Mouse (Mus musculus) midbrain, embryonic 16.5 days (tissue): ENCODE measurements around the gene Pglyrp1. TPM values are rescaled to one million over a fixed set of nuclear protein-coding genes. Genes with fewer than 3 reads are reported as not detected.

Experiments
- ATAC-seq: fragments of 200-750 bp; cut with Nextera tagmentation; 2 replicates; pipeline ENCODE4 v1.8.0; 2017; ENCODE audit warnings: moderate TSS enrichment
- H3K27ac ChIP-seq: fragments of 300-500 bp; sonication (generic); 2 replicates; pipeline ENCODE4 v1.5.1; 2014; ENCODE audit warnings: mild to moderate bottlenecking, low read length, mixed read lengths
- H3K27me3 ChIP-seq: fragments of 300-500 bp; sonication (generic); 2 replicates; pipeline ENCODE4 v1.6.1; 2014; ENCODE audit warnings: low read depth, low read length, mixed read lengths; ENCODE audit not compliant: control insufficient read depth, insufficient read depth
- H3K36me3 ChIP-seq: fragments of 300-500 bp; sonication (generic); 2 replicates; pipeline ENCODE4 v1.6.1; 2014; ENCODE audit warnings: mild to moderate bottlenecking, low read length, moderate library complexity, mixed read lengths; ENCODE audit not compliant: control insufficient read depth, insufficient read depth
- H3K4me1 ChIP-seq: fragments of 300-500 bp; sonication (generic); 2 replicates; pipeline ENCODE4 v1.6.1; 2014; ENCODE audit warnings: mild to moderate bottlenecking, low read length, mixed read lengths; ENCODE audit not compliant: control insufficient read depth, insufficient read depth
- H3K4me2 ChIP-seq: fragments of 300-500 bp; sonication (generic); 2 replicates; pipeline ENCODE4 v1.6.1; 2014; ENCODE audit warnings: mild to moderate bottlenecking, low read length, mixed read lengths
- H3K4me3 ChIP-seq: fragments of 300-500 bp; sonication (generic); 2 replicates; pipeline ENCODE4 v1.5.1; 2014; ENCODE audit warnings: low read depth, mild to moderate bottlenecking, low read length, moderate library complexity, mixed read lengths
- H3K9ac ChIP-seq: fragments of 300-500 bp; sonication (generic); 2 replicates; pipeline ENCODE4 v1.6.1; 2014; ENCODE audit warnings: low read depth, low read length, mixed read lengths
- H3K9me3 ChIP-seq: fragments of 300-500 bp; sonication (generic); replicated peaks from 2 replicates; pipeline ENCODE4 v1.6.1; 2014; ENCODE audit warnings: mild to moderate bottlenecking, low read length, mixed read lengths; ENCODE audit not compliant: control insufficient read depth, poor library complexity, severe bottlenecking
- WGBS: fragments of 180-500 bp; shearing (Covaris S2); extraction: QIAGEN DNeasy Blood & Tissue Kit; methylation state at CpG from one replicate; pipeline ENCODE4 v1.1.7; 2014; 5-methylcytosine and 5-hydroxymethylcytosine counted together
- polyA plus RNA-seq: library from polyadenylated mRNA; unstranded; fragments of >200 nt; fragmentation: Nextera tagmentation; extraction: Ambion mirVana; gene quantifications from 2 replicates; pipeline ENCODE4 v1.2.1, GENCODE M21; 2015

The Pglyrp1 gene
- polyA plus RNA-seq, 1 experiment from 2014 or later: 29.9 TPM

- Histone ChIP-seq H3K4me3 (no peak overlapping the region), H3K27me3 (no peaks in the 10 kb centered on the region), H3K9ac (no peak overlapping the region), H3K27ac (no peak overlapping the region), H3K4me1 (no peaks in the 10 kb centered on the region), H3K36me3 (no peaks in the 10 kb centered on the region), H3K9me3 (no peaks in the 10 kb centered on the region), H3K4me2 (no peak overlapping the region)
- WGBS: 82% methylated on average over 7 of the region's 7 CpGs
- ATAC-seq: no peak
Measured at GRCm38 (mm10) chr7:18878691-18879090, 7.6 kb downstream of the Pglyrp1 start.

DNA sequence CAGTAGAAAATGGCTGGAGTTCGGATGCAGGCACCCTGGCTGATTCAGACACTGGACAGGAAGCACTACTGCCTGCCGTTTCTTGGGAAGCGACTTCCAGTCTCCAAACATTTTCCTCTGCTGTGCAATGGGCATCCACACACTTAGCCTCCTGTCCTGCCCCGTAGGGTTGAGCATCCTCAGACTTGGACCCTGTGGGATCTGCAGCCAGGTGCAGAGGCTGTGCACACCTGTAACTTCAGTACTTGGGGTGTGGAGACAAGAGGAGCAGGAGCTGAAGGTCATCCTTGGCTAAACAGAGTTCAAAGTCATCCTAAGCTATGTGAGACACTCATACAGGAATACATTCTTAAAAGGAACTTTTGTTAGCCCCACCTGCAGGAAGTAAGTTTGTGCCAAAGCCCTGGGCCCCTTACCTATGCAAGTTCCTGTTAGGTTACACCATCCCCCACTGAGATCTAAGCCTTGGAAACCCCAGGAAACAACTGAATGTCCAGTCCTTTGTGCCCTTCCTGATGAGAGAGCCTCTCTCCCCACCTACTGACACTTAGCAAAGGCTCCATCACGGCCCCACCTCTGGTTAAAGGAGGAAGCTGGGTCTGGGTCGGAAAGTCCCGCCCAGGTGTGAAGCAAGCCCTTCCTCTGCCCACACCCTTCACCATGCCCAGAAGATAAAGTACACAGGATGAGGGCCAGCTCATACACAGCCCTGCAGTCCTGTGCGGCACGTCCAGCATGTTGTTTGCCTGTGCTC lies 13.0 kb downstream of the Pglyrp1 start:
- Histone ChIP-seq H3K4me2 (no peak overlapping the region), H3K9ac (no peak overlapping the region), H3K9me3 (no peaks in the 10 kb centered on the region), H3K27me3 (no peaks in the 10 kb centered on the region), H3K4me3 (no peak overlapping the region), H3K4me1 (no peaks in the 10 kb centered on the region), H3K27ac (no peak overlapping the region; the same call in 1 of the 2 replicates), H3K36me3 (no peaks in the 10 kb centered on the region)
- ATAC-seq: no peak; the same call in 1 of the 2 replicates
- WGBS: 71% methylated on average over 9 of the region's 9 CpGs

GRCm38 (mm10) chr7:18884745-18885422 lies 13.8 kb downstream of the Pglyrp1 start:
- 65% methylated on average over 13 of the region's 13 CpGs for WGBS
- Histone ChIP-seq H3K4me2 (no peak overlapping the region), H3K27ac (peak overlapping the region; percentile 6; the same call in 1 of the 2 replicates), H3K4me3 (no peak overlapping the region), H3K9ac (no peak overlapping the region), H3K9me3 (no peaks in the 10 kb centered on the region), H3K4me1 (no peaks in the 10 kb centered on the region), H3K36me3 (no peaks in the 10 kb centered on the region), H3K27me3 (no peaks in the 10 kb centered on the region)
- ATAC-seq: no peak

- no peak overlapping the region for H3K4me3 ChIP-seq
- ATAC-seq: no peak
- 100% methylated on average over 1 of the region's 1 CpGs for WGBS
Measured at GRCm38 (mm10) chr7:18886963-18887362, 15.8 kb downstream of the Pglyrp1 start.

GRCm38 (mm10) chr7:18890848-18891247 lies 19.7 kb downstream of the Pglyrp1 start:
- no peak overlapping the region for H3K9ac ChIP-seq
- H3K9me3 ChIP-seq: no peaks in the 10 kb centered on the region
- no peak overlapping the region for H3K27ac ChIP-seq
- H3K36me3 ChIP-seq: no peaks in the 10 kb centered on the region
- peaks cover 13% of the 10 kb centered on the region; the same call in 1 of the 2 replicates for H3K4me1 ChIP-seq
- H3K27me3 ChIP-seq: no peaks in the 10 kb centered on the region
- no peak for ATAC-seq
- H3K4me2 ChIP-seq: no peak overlapping the region
- no peak overlapping the region for H3K4me3 ChIP-seq
- WGBS: 89% methylated on average over 8 of the region's 8 CpGs

More at GRCm38 (mm10) chr7:18886963-18887362, 15.8 kb downstream of the Pglyrp1 start:
- Histone ChIP-seq H3K27me3 (no peaks in the 10 kb centered on the region), H3K9me3 (no peaks in the 10 kb centered on the region), H3K27ac (no peak overlapping the region), H3K4me1 (0 out of 2 replicates have a peak, but pooled peaks cover 2% of the 10 kb centered on the region), H3K9ac (no peak overlapping the region), H3K36me3 (no peaks in the 10 kb centered on the region), H3K4me2 (no peak overlapping the region)

DNA sequence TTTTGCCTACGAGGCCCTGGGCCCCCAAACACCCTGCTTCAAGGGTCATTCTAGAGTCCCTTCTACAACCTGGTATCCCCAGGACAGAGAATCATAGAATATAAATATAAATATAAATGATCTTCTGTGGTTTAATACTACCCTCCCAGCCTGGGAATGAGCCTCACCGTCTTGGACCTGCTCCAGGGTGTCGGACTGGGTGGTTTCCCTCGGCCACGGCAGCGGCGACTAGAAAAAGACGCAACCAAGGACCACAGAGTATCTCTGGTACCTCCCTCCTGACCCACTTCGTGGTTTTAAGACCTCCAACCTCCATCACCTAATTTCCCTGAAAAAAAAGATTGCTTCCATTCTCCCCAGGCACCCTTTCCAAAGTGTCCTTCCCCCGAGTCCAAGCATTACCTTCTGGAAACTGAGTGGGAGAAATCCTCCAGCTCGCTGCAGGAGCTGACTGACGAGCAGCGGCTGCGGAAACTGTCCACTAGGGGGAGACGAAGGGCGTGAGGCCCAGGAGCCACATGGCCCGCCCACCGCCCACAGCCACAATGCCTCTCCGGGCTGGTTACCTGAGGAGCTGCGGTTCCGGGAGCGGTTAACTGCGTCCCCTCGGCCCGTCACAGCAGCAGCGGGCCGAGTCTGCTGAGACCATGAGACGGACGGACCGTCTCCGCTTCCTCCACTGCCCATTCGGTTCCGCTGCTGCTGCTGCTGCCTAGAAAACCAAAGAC lies 20.9 kb downstream of the Pglyrp1 start:
- peak; percentile 60 for ATAC-seq
- 20% methylated on average over 33 of the region's 33 CpGs for WGBS

GRCm38 (mm10) chr7:18893009-18893408 lies 21.9 kb downstream of the Pglyrp1 start:
- H3K9ac ChIP-seq: peak overlapping the region; percentile 61
- no peaks in the 10 kb centered on the region for H3K27me3 ChIP-seq
- H3K9me3 ChIP-seq: no peaks in the 10 kb centered on the region
- H3K4me2 ChIP-seq: peak overlapping the region; percentile 77
- H3K4me1 ChIP-seq: peaks cover 13% of the 10 kb centered on the region; the same call in 1 of the 2 replicates
- H3K36me3 ChIP-seq: no peaks in the 10 kb centered on the region
- no peak overlapping the region; the same call in 1 of the 2 replicates for H3K27ac ChIP-seq
- peak; percentile 52 for ATAC-seq
- H3K4me3 ChIP-seq: peak overlapping the region; percentile 46
- WGBS: 33% methylated on average over 27 of the region's 27 CpGs

More for the DNA sequence above, 20.9 kb downstream of the Pglyrp1 start:
- Histone ChIP-seq H3K4me2 (peak overlapping the region; percentile 77), H3K27me3 (no peaks in the 10 kb centered on the region), H3K27ac (peak overlapping the region; percentile 29), H3K9ac (peak overlapping the region; percentile 61), H3K4me3 (peak overlapping the region; percentile 46), H3K9me3 (no peaks in the 10 kb centered on the region), H3K36me3 (no peaks in the 10 kb centered on the region), H3K4me1 (peaks cover 13% of the 10 kb centered on the region; the same call in 1 of the 2 replicates)

DNA sequence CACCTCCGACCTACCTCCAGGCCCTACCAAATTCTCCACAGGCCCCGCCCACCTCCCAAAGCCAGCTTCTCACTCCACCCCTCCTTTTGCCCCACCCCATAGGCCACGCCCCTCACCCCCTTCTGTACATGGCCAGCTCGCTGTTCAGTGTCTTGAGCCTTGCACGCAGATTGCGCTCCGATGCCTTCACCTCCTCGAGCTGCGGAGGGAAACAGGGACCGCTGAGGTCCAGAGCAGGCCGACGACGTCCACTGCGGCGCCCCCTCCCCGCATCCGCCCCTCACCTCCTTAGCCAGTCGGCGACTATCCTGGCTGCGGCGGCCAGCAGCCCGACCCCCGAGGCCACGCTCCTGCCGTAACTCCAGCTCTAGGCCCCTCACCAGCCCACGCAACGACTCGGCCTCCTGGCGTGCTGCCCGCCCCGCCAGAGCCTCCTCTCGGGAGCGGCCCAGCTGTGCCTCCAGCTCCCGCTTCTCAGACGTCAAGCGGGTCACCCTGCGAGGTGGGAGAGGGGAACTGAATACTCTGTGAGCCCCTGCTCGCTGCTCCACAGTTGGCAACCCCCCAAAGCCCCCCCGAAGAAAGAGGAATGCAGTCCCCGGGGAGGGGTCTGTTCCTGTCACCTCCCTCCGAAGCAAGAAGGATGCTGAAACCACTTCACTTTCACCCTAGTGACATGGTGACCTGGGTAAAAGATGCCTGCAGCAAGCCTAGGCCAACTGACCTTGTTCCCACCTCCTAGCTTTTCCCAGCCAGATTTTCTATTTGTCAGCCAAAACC lies 22.7 kb downstream of the Pglyrp1 start:
- Histone ChIP-seq H3K36me3 (no peaks in the 10 kb centered on the region), H3K9ac (peak overlapping the region; percentile 68), H3K4me3 (peak overlapping the region; percentile 46), H3K27ac (no peak overlapping the region; the same call in 1 of the 2 replicates), H3K27me3 (no peaks in the 10 kb centered on the region), H3K4me1 (peaks cover 13% of the 10 kb centered on the region; the same call in 1 of the 2 replicates), H3K9me3 (no peaks in the 10 kb centered on the region), H3K4me2 (peak overlapping the region; percentile 77)
- 2% methylated on average over 40 of the region's 41 CpGs for WGBS
- peak; percentile 34 for ATAC-seq
